Mouse (Mus musculus) C2C12 (cell line): ENCODE measurements around the gene Inpp5k. TPM values are rescaled to one million over a fixed set of nuclear protein-coding genes. Genes with fewer than 3 reads are reported as not detected.

ENCODE experiments used
- H3K27me3 ChIP-seq: one replicate; pipeline ENCODE4 v1.6.1; 2011; ENCODE audit not compliant: control insufficient read depth, insufficient read depth, insufficient read length
- H3K36me3 ChIP-seq: one replicate; pipeline ENCODE4 v1.6.1; 2011; ENCODE audit not compliant: control insufficient read depth, insufficient read depth
- H3K4me3 ChIP-seq: one replicate; pipeline ENCODE4 v1.5.1; 2011; ENCODE audit warnings: mild to moderate bottlenecking, control low read depth; ENCODE audit not compliant: poor library complexity, insufficient read depth, severe bottlenecking
- H3K79me2 ChIP-seq: one replicate; pipeline ENCODE4 v1.6.1; 2011; ENCODE audit not compliant: control insufficient read depth, insufficient read depth
- H3K79me3 ChIP-seq: one replicate; pipeline ENCODE4 v1.6.1; 2011; ENCODE audit warnings: low read depth, control low read depth
- H3ac ChIP-seq: one replicate; pipeline ENCODE3; 2011; ENCODE audit warnings: low read depth; ENCODE audit not compliant: control insufficient read depth, insufficient read length
- CEBPB ChIP-seq: IDR thresholded peaks from one replicate; pipeline ENCODE4 v1.6.1; 2011; ENCODE audit warnings: low read depth, mild to moderate bottlenecking, control low read depth, moderate library complexity
- CTCF ChIP-seq: IDR thresholded peaks from one replicate; pipeline ENCODE4 v1.5.1; 2011; ENCODE audit not compliant: control insufficient read depth, insufficient read depth, insufficient read length
- FOSL1 ChIP-seq: IDR thresholded peaks from one replicate; pipeline ENCODE4 v1.8.0; 2011; ENCODE audit warnings: mild to moderate bottlenecking, low read length; ENCODE audit not compliant: poor library complexity, insufficient read depth, severe bottlenecking
- MAX ChIP-seq: IDR thresholded peaks from one replicate; pipeline ENCODE4 v1.6.1; 2011; ENCODE audit warnings: mild to moderate bottlenecking, control low read depth
- MYOD1 ChIP-seq: IDR thresholded peaks from one replicate; pipeline ENCODE4 v1.6.1; 2011; ENCODE audit warnings: low read depth; ENCODE audit not compliant: control insufficient read depth, insufficient read length
- MYOG ChIP-seq: IDR thresholded peaks from one replicate; pipeline ENCODE4 v1.6.1; 2011; ENCODE audit not compliant: control insufficient read depth, insufficient read length; ENCODE audit errors: extremely low read depth
- USF1 ChIP-seq: IDR thresholded peaks from one replicate; pipeline ENCODE4 v1.6.1; 2011; ENCODE audit warnings: low read depth, mild to moderate bottlenecking, control low read depth, moderate library complexity
- polyA plus RNA-seq: library from polyadenylated mRNA; unstranded; fragments of >200 nt; fragmentation: generic; extraction: Trizol; gene quantifications from one replicate; pipeline ENCODE4 v1.2.1, GENCODE M21; 2012; ENCODE audit warnings: missing spikeins

Inpp5k gene
- polyA plus RNA-seq, 1 experiment, result 8.9 TPM

DNA sequence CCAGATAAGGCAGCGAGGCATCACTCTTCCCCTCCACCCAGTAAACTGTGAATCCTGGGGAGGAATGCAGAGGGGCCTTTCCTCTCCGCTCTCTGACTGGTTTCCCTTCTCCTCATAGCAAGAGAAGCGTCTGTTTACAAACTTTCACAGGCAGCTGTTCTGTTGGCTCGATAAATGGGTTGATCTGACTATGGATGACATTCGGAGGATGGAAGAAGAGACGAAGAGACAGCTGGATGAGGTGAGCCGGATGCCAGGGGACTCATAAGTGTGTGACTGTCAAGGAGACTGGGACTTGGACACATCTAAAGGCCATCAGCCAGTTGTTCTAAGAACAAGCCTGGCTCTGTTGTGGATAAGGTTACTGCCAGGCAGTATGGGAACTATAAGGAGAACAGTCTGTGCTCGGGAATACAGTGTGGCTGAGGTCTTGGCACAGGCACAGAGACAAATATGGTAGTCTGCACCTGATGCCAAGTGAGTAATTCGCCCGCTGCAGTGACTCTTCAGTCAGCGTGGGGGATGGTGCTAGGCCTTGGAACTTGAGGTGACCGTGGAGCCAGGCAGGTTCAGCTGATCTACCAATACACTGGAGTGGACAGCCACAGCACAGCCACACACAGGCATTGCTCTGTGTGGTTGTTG is 10.5 kb upstream of the Inpp5k start:
- H3K79me3 ChIP-seq, result peaks cover 2% of the 10 kb centered on the region
- H3K4me3 ChIP-seq, result no peak overlapping the region
- TF ChIP-seq MYOD1 (peak; percentile 21), CEBPB (no peak), MAX (no peak), USF1 (no peak)
- no peaks in the 10 kb centered on the region for H3K79me2 ChIP-seq
- H3ac ChIP-seq, result no peak overlapping the region
- peaks cover 74% of the 10 kb centered on the region for H3K36me3 ChIP-seq
- no peaks in the 10 kb centered on the region for H3K27me3 ChIP-seq

GRCm38 (mm10) chr11:75621426-75621825 is 9.4 kb upstream of the Inpp5k start:
- Histone ChIP-seq H3K79me2 (no peaks in the 10 kb centered on the region), H3K4me3 (no peak overlapping the region), H3K79me3 (peaks cover 2% of the 10 kb centered on the region), H3K36me3 (peaks cover 74% of the 10 kb centered on the region), H3K27me3 (no peaks in the 10 kb centered on the region), H3ac (no peak overlapping the region)
- TF ChIP-seq CTCF (no peak), FOSL1 (no peak), CEBPB (no peak), MYOG (no peak), MYOD1 (no peak), MAX (no peak), USF1 (no peak)

DNA sequence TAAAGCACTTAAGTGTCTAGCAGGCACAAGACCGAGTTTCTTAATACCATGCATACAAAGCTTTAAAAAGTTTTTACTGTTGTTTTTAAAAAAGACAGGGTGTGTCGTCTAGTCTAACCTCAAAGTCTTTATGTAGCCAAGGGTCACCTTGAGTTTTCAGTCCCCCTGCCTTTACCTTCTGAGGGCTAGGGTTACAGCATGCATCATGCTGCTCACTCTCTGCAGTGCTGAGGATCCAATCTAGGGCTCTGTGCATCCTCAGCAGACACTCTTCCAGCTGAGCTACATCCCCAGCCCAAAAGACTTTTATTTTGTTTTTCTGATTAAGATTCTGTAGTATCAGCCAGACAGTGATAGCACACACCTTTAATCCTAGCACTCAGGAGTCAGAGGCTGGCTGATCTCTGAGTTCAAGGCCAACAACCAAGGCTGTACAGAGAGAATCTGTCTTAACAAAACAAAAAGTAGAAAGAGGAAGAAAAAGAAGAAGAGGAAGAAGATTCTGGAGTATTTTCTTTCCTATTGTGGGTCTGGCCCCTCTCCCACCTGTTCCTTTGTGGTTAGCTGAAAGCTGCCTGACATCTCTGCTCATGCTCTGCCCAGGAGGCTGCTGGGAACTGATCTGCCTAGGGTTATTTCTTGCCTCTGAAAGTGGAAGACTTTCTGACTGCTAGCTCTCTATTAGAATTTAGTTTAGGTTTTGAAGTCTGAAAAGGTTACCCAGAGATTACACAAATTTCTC is 8.0 kb upstream of the Inpp5k start:
- Histone ChIP-seq H3K79me3 (peaks cover 1% of the 10 kb centered on the region), H3K27me3 (no peaks in the 10 kb centered on the region), H3ac (no peak overlapping the region), H3K4me3 (no peak overlapping the region), H3K79me2 (no peaks in the 10 kb centered on the region), H3K36me3 (peaks cover 79% of the 10 kb centered on the region)
- no peak for TF ChIP-seq FOSL1
- TF ChIP-seq MYOD1, result no peak
- TF ChIP-seq MAX, result no peak
- no peak for TF ChIP-seq CTCF
- no peak for TF ChIP-seq CEBPB
- no peak for TF ChIP-seq USF1
- TF ChIP-seq MYOG, result no peak

DNA sequence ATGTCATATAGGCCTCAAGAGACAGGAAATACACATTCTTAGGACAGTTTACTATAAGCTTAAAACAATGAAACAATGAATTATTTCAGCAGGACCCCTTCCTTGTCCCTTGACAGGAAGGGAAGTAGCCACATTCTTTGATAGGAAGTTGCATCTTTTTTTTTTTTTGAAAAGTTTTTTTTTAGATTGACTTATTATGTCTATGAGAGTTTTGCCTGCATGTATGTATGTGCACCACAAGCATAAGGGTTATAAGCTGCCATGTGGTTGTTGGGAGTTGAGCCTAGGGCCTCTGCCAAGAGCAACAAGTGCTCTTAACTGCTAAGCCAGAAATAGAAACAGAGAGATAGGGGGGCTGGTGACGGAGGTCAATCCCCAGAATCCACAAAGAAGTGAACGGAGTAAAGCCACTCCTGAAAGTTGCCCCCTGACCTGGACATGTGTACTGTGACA is 6.7 kb upstream of the Inpp5k start:
- H3K27me3 ChIP-seq, result no peaks in the 10 kb centered on the region
- H3K4me3 ChIP-seq, result no peak overlapping the region
- TF ChIP-seq FOSL1 (no peak), MAX (no peak), CEBPB (no peak), CTCF (no peak), MYOG (no peak), MYOD1 (no peak), USF1 (no peak)
- peaks cover 1% of the 10 kb centered on the region for H3K79me3 ChIP-seq
- H3K36me3 ChIP-seq, result peaks cover 86% of the 10 kb centered on the region
- H3K79me2 ChIP-seq, result no peaks in the 10 kb centered on the region
- H3ac ChIP-seq, result no peak overlapping the region

- Histone ChIP-seq H3K36me3 (peaks cover 75% of the 10 kb centered on the region), H3K79me3 (peaks cover 1% of the 10 kb centered on the region), H3K27me3 (no peaks in the 10 kb centered on the region), H3ac (no peak overlapping the region), H3K79me2 (no peaks in the 10 kb centered on the region), H3K4me3 (no peak overlapping the region)
- TF ChIP-seq MAX (no peak), MYOG (no peak), MYOD1 (no peak), FOSL1 (no peak), CTCF (no peak), USF1 (no peak), CEBPB (no peak)
These were observed 5.0 kb upstream of the Inpp5k start for GRCm38 (mm10) chr11:75625820-75626219.

- Histone ChIP-seq H3K79me2 (no peaks in the 10 kb centered on the region), H3K27me3 (no peaks in the 10 kb centered on the region), H3K36me3 (peaks cover 40% of the 10 kb centered on the region), H3K4me3 (peak overlapping the region; percentile 45), H3ac (peak overlapping the region; percentile 87), H3K79me3 (no peaks in the 10 kb centered on the region)
- TF ChIP-seq CTCF, result no peak
- TF ChIP-seq CEBPB, result no peak
- TF ChIP-seq MYOG, result no peak
- TF ChIP-seq USF1, result no peak
- no peak for TF ChIP-seq MYOD1
- no peak for TF ChIP-seq FOSL1
These were observed 690 bp upstream of the Inpp5k start for GRCm38 (mm10) chr11:75630098-75630497.
